In genomic region chr6:99818486-99818885, GRCm38 (mm10) we compare ENCODE assay signal across 18 mouse cellular contexts.
DNase-seq lines count a peak whose midpoint lies in the region; ATAC-seq and TF ChIP-seq lines count a peak whose summit lies in the region.
"Had no signal": no experiment of that assay in that cellular context is flagged by ENCODE, and none has a peak within 500 bp of the region (broad histone marks: within the 10 kb centered on the region; RNA-seq: fewer than 3 reads in every experiment).

No protein-coding gene starts in this region.

- no peak for DNase-seq in kidney, postnatal 0 days (ENCODE audit: low spot score)
- no peak for DNase-seq in kidney, adult 2 months
- no peak for DNase-seq in lung, postnatal 0 days (ENCODE audit: low spot score)
- no peak for DNase-seq in lung, adult 18-20 months
- no peak for DNase-seq in thymus, postnatal 4 days
- DNase-seq: adrenal gland, postnatal 14 days; cerebellum, adult 18-20 months; cerebellum, adult 9-11 months; cerebellum, postnatal 36 days; gastrocnemius, postnatal 10 days had no signal

- H3K27ac ChIP-seq in kidney, postnatal 0 days, result no peak overlapping the region
- H3K27ac ChIP-seq in kidney, adult 2 months (ENCODE audit: insufficient read depth, low read depth, low read length), result no peak overlapping the region
- no peak overlapping the region for H3K27ac ChIP-seq in lung, postnatal 0 days (ENCODE audit: low read length)
- H3K27ac ChIP-seq in bone marrow macrophage, adult 2 months (ENCODE audit: insufficient read depth, low read depth, low read length), result peak overlapping the region; percentile 23
- H3K27ac ChIP-seq: embryonic facial prominence, embryonic 13.5 days; forebrain, embryonic 12.5 days; heart, embryonic 10.5 days; hindbrain, embryonic 10.5 days; hindbrain, embryonic 15.5 days had no signal

- no peak for TF ChIP-seq POLR2A in kidney, adult 2 months (IDR thresholded peaks at IDR 0.05; ENCODE audit: low read depth, low read length)
- TF ChIP-seq POLR2A in bone marrow macrophage, adult 2 months (IDR thresholded peaks at IDR 0.05; ENCODE audit: borderline replicate concordance, low read depth, low read length), result no peak

- no peak for TF ChIP-seq EP300 in lung, postnatal 0 days (IDR thresholded peaks at IDR 0.05)

- no peaks in the 10 kb centered on the region for H3K4me1 ChIP-seq in kidney, postnatal 0 days (replicated peaks; ENCODE audit: insufficient read depth, low read length)
- no peaks in the 10 kb centered on the region for H3K4me1 ChIP-seq in kidney, adult 2 months (ENCODE audit: control insufficient read depth, insufficient read depth, low read length)
- H3K4me1 ChIP-seq in lung, postnatal 0 days (ENCODE audit: insufficient read depth, low read depth, low read length), result no peaks in the 10 kb centered on the region
- H3K4me1 ChIP-seq in bone marrow macrophage, adult 2 months (ENCODE audit: control insufficient read depth, insufficient read depth, low read length), result peaks cover 20% of the 10 kb centered on the region

- 85% methylated on average over 6 of the region's 6 CpGs for WGBS in kidney, postnatal 0 days
- 87% methylated on average over 6 of the region's 6 CpGs for WGBS in kidney, adult 2 months
- WGBS in lung, postnatal 0 days, result 88% methylated on average over 6 of the region's 6 CpGs

- no peak overlapping the region for H3K9ac ChIP-seq in kidney, postnatal 0 days (ENCODE audit: low read depth, low read length)
- no peak overlapping the region for H3K9ac ChIP-seq in lung, postnatal 0 days (replicated peaks; ENCODE audit: low read depth)
- H3K9ac ChIP-seq: embryonic facial prominence, embryonic 13.5 days; forebrain, embryonic 12.5 days; hindbrain, embryonic 15.5 days had no signal

- no peak for ATAC-seq in kidney, postnatal 0 days (replicated peaks; ENCODE audit: low FRiP score, low read depth)
- ATAC-seq in lung, postnatal 0 days, result no peak
- ATAC-seq: forebrain, embryonic 16.5 days had no signal

- H3K9me3 ChIP-seq in kidney, postnatal 0 days (replicated peaks; ENCODE audit: low read length), result no peaks in the 10 kb centered on the region
- no peaks in the 10 kb centered on the region for H3K9me3 ChIP-seq in lung, postnatal 0 days (ENCODE audit: low read length)
- H3K9me3 ChIP-seq: embryonic facial prominence, embryonic 13.5 days; forebrain, embryonic 12.5 days; heart, embryonic 10.5 days; hindbrain, embryonic 10.5 days; hindbrain, embryonic 15.5 days had no signal

- TF ChIP-seq CTCF in kidney, postnatal 0 days (IDR thresholded peaks at IDR 0.05; ENCODE audit: low read depth), result peak; percentile 43
- no peak for TF ChIP-seq CTCF in kidney, adult 2 months (conservative IDR thresholded peaks at IDR 0.05; ENCODE audit: insufficient read depth, insufficient read length, low read depth, low read length)
- TF ChIP-seq CTCF in lung, postnatal 0 days (IDR thresholded peaks at IDR 0.05), result 0 out of 2 replicates have a peak, but pooled peaks have one; percentile 16
- no peak for TF ChIP-seq CTCF in bone marrow macrophage, adult 2 months (IDR thresholded peaks at IDR 0.05; ENCODE audit: low read depth, low read length)

- H3K4me3 ChIP-seq in kidney, postnatal 0 days (replicated peaks; ENCODE audit: low read depth, low read length), result no peak overlapping the region
- H3K4me3 ChIP-seq in kidney, adult 2 months (ENCODE audit: insufficient read depth, low read depth, low read length), result no peak overlapping the region
- H3K4me3 ChIP-seq in lung, postnatal 0 days (ENCODE audit: low read depth, low read length), result no peak overlapping the region
- H3K4me3 ChIP-seq in bone marrow macrophage, adult 2 months (ENCODE audit: insufficient read depth, low read length), result no peak overlapping the region
- H3K4me3 ChIP-seq: embryonic facial prominence, embryonic 13.5 days; forebrain, embryonic 12.5 days; heart, embryonic 10.5 days; hindbrain, embryonic 10.5 days; hindbrain, embryonic 15.5 days had no signal

- H3K4me2 ChIP-seq in kidney, postnatal 0 days (ENCODE audit: low read length), result no peak overlapping the region
- no peak overlapping the region for H3K4me2 ChIP-seq in lung, postnatal 0 days (replicated peaks; ENCODE audit: low read depth, low read length)
- H3K4me2 ChIP-seq: embryonic facial prominence, embryonic 13.5 days; forebrain, embryonic 12.5 days; hindbrain, embryonic 15.5 days had no signal

- no peaks in the 10 kb centered on the region for H3K27me3 ChIP-seq in kidney, postnatal 0 days (ENCODE audit: insufficient read depth, low read length)
- H3K27me3 ChIP-seq in kidney, adult 2 months (replicated peaks; ENCODE audit: control insufficient read depth, insufficient read depth, low read length), result no peaks in the 10 kb centered on the region
- no peaks in the 10 kb centered on the region for H3K27me3 ChIP-seq in lung, postnatal 0 days (replicated peaks; ENCODE audit: insufficient read depth, low read length)
- H3K27me3 ChIP-seq: forebrain, embryonic 12.5 days had no signal

- no peaks in the 10 kb centered on the region for H3K36me3 ChIP-seq in kidney, postnatal 0 days (ENCODE audit: insufficient read depth, low read length)
- H3K36me3 ChIP-seq in kidney, adult 2 months (ENCODE audit: control insufficient read depth, insufficient read depth, low read length), result no peaks in the 10 kb centered on the region
- H3K36me3 ChIP-seq in lung, postnatal 0 days (ENCODE audit: insufficient read depth, low read length), result no peaks in the 10 kb centered on the region
- H3K36me3 ChIP-seq: embryonic facial prominence, embryonic 13.5 days; forebrain, embryonic 12.5 days; G1E; heart, embryonic 10.5 days; hindbrain, embryonic 10.5 days; hindbrain, embryonic 15.5 days had no signal

Comparison
In these comparisons a context has a peak if more than half of its experiments do, and no peak if none do; other contexts are left out.
1. CTCF ChIP-seq: peak in kidney, postnatal 0 days (single experiment) and lung, postnatal 0 days (single experiment); none in kidney, adult 2 months (single experiment) and bone marrow macrophage, adult 2 months (single experiment).